Mouse (Mus musculus) forebrain, embryonic 11.5 days (tissue): ENCODE results near the gene Mafg. TPM values are rescaled to one million over a fixed set of nuclear protein-coding genes. Genes with fewer than 3 reads are reported as not detected.

Source experiments
- ATAC-seq: fragments of 200-750 bp; cut with Nextera tagmentation; replicated peaks from 2 replicates; pipeline ENCODE4 v1.8.0; 2017; ENCODE audit warnings: moderate TSS enrichment; ENCODE audit not compliant: low FRiP score
- DNase-seq: peaks from one replicate; pipeline ENCODE4 v3.0.0-alpha.2; 2017; ENCODE audit warnings: low spot score
- H3K27ac ChIP-seq: fragments of 300-500 bp; sonication (generic); 2 replicates; pipeline ENCODE4 v1.5.1; 2014; ENCODE audit warnings: low read depth, low read length
- H3K27me3 ChIP-seq: fragments of 300-500 bp; sonication (generic); 2 replicates; pipeline ENCODE4 v1.6.1; 2014; ENCODE audit warnings: mild to moderate bottlenecking, low read length, mixed read lengths; ENCODE audit not compliant: control insufficient read depth, insufficient read depth
- H3K36me3 ChIP-seq: fragments of 300-500 bp; sonication (generic); 2 replicates; pipeline ENCODE4 v1.6.1; 2014; ENCODE audit warnings: mild to moderate bottlenecking, low read length, moderate library complexity, mixed read lengths; ENCODE audit not compliant: control insufficient read depth, insufficient read depth
- H3K4me1 ChIP-seq: fragments of 300-500 bp; sonication (generic); replicated peaks from 2 replicates; pipeline ENCODE4 v1.6.1; 2014; ENCODE audit warnings: low read length, mixed read lengths; ENCODE audit not compliant: control insufficient read depth, insufficient read depth
- H3K4me2 ChIP-seq: fragments of 300-500 bp; sonication (generic); 2 replicates; pipeline ENCODE4 v1.6.1; 2014; ENCODE audit warnings: low read depth, mild to moderate bottlenecking, low read length, moderate library complexity, mixed read lengths; ENCODE audit not compliant: severe bottlenecking
- H3K4me3 ChIP-seq: fragments of 300-500 bp; sonication (generic); 2 replicates; pipeline ENCODE4 v1.5.1; 2014; ENCODE audit warnings: low read depth, low read length
- H3K9ac ChIP-seq: fragments of 300-500 bp; sonication (generic); 2 replicates; pipeline ENCODE4 v1.6.1; 2014; ENCODE audit warnings: low read length
- H3K9me3 ChIP-seq: fragments of 300-500 bp; sonication (generic); 2 replicates; pipeline ENCODE4 v1.6.1; 2016; ENCODE audit warnings: low read length, mixed read lengths; ENCODE audit not compliant: control insufficient read depth
- WGBS: fragments of 180-500 bp; shearing (Covaris S2); extraction: QIAGEN DNeasy Blood & Tissue Kit; methylation state at CpG from one replicate; pipeline ENCODE4 v1.1.7; 2014; 5-methylcytosine and 5-hydroxymethylcytosine counted together
- microRNA-seq: library from miRNA; unstranded; fragments of <30 nt; microRNA quantifications from one replicate; pipeline ENCODE4, GENCODE M21; 2016; ENCODE audit not compliant: insufficient number of aligned reads
- polyA plus RNA-seq: library from polyadenylated mRNA; unstranded; fragments of >200 nt; fragmentation: Nextera tagmentation; extraction: Ambion mirVana; gene quantifications from 2 replicates; pipeline ENCODE4 v1.2.1, GENCODE M21; 2014

Gene Mafg
- polyA plus RNA-seq, 1 experiment from 2014 or later = 25.5 TPM

- H3K9ac ChIP-seq = no peak overlapping the region
- H3K36me3 ChIP-seq = peaks cover 16% of the 10 kb centered on the region
- ATAC-seq = no peak
- H3K27ac ChIP-seq = no peak overlapping the region
- H3K4me2 ChIP-seq = no peak overlapping the region
- H3K27me3 ChIP-seq = no peaks in the 10 kb centered on the region
- no peaks in the 10 kb centered on the region for H3K9me3 ChIP-seq
- DNase-seq = no peak
- H3K4me1 ChIP-seq = peaks cover 13% of the 10 kb centered on the region
- 78% methylated on average over 7 of the region's 7 CpGs for WGBS
- no peak overlapping the region for H3K4me3 ChIP-seq
These were observed 56.0 kb downstream of the Mafg start for GRCm38 (mm10) chr11:120577211-120578023.

- ATAC-seq (no peak), DNase-seq (no peak)
- no peaks in the 10 kb centered on the region for H3K27me3 ChIP-seq
- no peak overlapping the region for H3K4me3 ChIP-seq
- H3K4me1 ChIP-seq = peaks cover 14% of the 10 kb centered on the region
- no peaks in the 10 kb centered on the region for H3K9me3 ChIP-seq
- no peak overlapping the region; the same call in 1 of the 2 replicates for H3K4me2 ChIP-seq
- WGBS = 85% methylated on average over 3 of the region's 3 CpGs
- no peak overlapping the region for H3K9ac ChIP-seq
- H3K27ac ChIP-seq = no peak overlapping the region
- peaks cover 16% of the 10 kb centered on the region for H3K36me3 ChIP-seq
These were observed 56.9 kb downstream of the Mafg start for GRCm38 (mm10) chr11:120576365-120576981.

GRCm38 (mm10) chr11:120575940-120576339 is 57.5 kb downstream of the Mafg start:
- Histone ChIP-seq H3K4me3 (no peak overlapping the region), H3K27me3 (no peaks in the 10 kb centered on the region), H3K27ac (no peak overlapping the region), H3K4me1 (peaks cover 18% of the 10 kb centered on the region), H3K9ac (no peak overlapping the region), H3K36me3 (peaks cover 16% of the 10 kb centered on the region), H3K9me3 (no peaks in the 10 kb centered on the region), H3K4me2 (no peak overlapping the region)
- DNase-seq (no peak), ATAC-seq (no peak)

Small RNA genes lying within 50 kb of the gene (microRNA-seq; reads per million reads assigned to microRNA genes)
- 5.0 reads per million for gene Mir6936

Other genes with a start within 250 kb of the Mafg start
- gene Nploc4, start 195.9 kb downstream of the Mafg start, polyA plus RNA-seq = 52.4 and 56.4 TPM in 2 replicates
- 0.19 TPM in 1 of 2 replicates, not detected in the other for gene Tspan10, start 191.0 kb downstream of the Mafg start, polyA plus RNA-seq
- gene Pde6g, start 180.1 kb downstream of the Mafg start, polyA plus RNA-seq = 0.21 and 0.59 TPM in 2 replicates
- gene Oxld1, start 175.5 kb downstream of the Mafg start, polyA plus RNA-seq = 11.3 and 11.6 TPM in 2 replicates
- gene Ccdc137, start 175.5 kb downstream of the Mafg start, polyA plus RNA-seq = 30.3 and 33.8 TPM in 2 replicates
- gene Arl16, start 166.0 kb downstream of the Mafg start, polyA plus RNA-seq = 50.1 and 54.2 TPM in 2 replicates
- gene Mrpl12, start 149.0 kb downstream of the Mafg start, polyA plus RNA-seq = 152 and 160 TPM in 2 replicates
- gene Slc25a10, start 141.8 kb downstream of the Mafg start, polyA plus RNA-seq = 50.9 and 57.5 TPM in 2 replicates
- 0.35 TPM in 1 of 2 replicates, not detected in the other for gene Gcgr, start 102.9 kb downstream of the Mafg start, polyA plus RNA-seq
- 213 and 247 TPM in 2 replicates for gene Mcrip1, start 83.9 kb downstream of the Mafg start, polyA plus RNA-seq
- gene Ppp1r27, start 82.5 kb downstream of the Mafg start, polyA plus RNA-seq = not detected in 2 replicates
- gene P4hb, start 60.3 kb downstream of the Mafg start, polyA plus RNA-seq = 439 and 476 TPM in 2 replicates
- gene Arhgdia, start 52.0 kb downstream of the Mafg start, polyA plus RNA-seq = 621 and 667 TPM in 2 replicates
- 808 and 816 TPM in 2 replicates for gene Alyref, start 35.2 kb downstream of the Mafg start, polyA plus RNA-seq
- gene Anapc11, start 35.2 kb downstream of the Mafg start, polyA plus RNA-seq = 200 and 217 TPM in 2 replicates
- gene Npb, start 25.1 kb downstream of the Mafg start, polyA plus RNA-seq = not detected in 2 replicates
- gene Pcyt2, start 15.7 kb downstream of the Mafg start, polyA plus RNA-seq = 126 and 134 TPM in 2 replicates
- gene Sirt7, start 8.4 kb downstream of the Mafg start, polyA plus RNA-seq = 37.8 and 41.1 TPM in 2 replicates
- 33.7 and 36.9 TPM in 2 replicates for gene Pycr1, start 10.2 kb upstream of the Mafg start, polyA plus RNA-seq
- gene Myadml2, start 14.6 kb upstream of the Mafg start, polyA plus RNA-seq = 0.51 TPM in 1 of 2 replicates, not detected in the other
- 0.61 and 1.3 TPM in 2 replicates for gene Notum, start 27.6 kb upstream of the Mafg start, polyA plus RNA-seq
- 129 and 133 TPM in 2 replicates for gene Aspscr1, start 39.4 kb upstream of the Mafg start, polyA plus RNA-seq
- gene Cenpx, start 80.1 kb upstream of the Mafg start, polyA plus RNA-seq = 121 and 130 TPM in 2 replicates
- 53.3 and 54.4 TPM in 2 replicates for gene Lrrc45, start 80.3 kb upstream of the Mafg start, polyA plus RNA-seq
- gene Rac3, start 87.9 kb upstream of the Mafg start, polyA plus RNA-seq = 7.5 and 10.6 TPM in 2 replicates
- gene Dcxr, start 93.7 kb upstream of the Mafg start, polyA plus RNA-seq = 10.8 and 11.8 TPM in 2 replicates
- 1.8 TPM in 1 of 2 replicates, not detected in the other for gene Cbr2, start 98.5 kb upstream of the Mafg start, polyA plus RNA-seq
- 7.6 and 8.3 TPM in 2 replicates for gene Hmga1b, start 129.2 kb upstream of the Mafg start, polyA plus RNA-seq
- gene Rfng, start 150.6 kb upstream of the Mafg start, polyA plus RNA-seq = 45.4 and 48.3 TPM in 2 replicates
- gene Gps1, start 150.7 kb upstream of the Mafg start, polyA plus RNA-seq = 271 and 304 TPM in 2 replicates
- 71.7 and 80.3 TPM in 2 replicates for gene Dus1l, start 162.8 kb upstream of the Mafg start, polyA plus RNA-seq
- gene Fasn, start 190.9 kb upstream of the Mafg start, polyA plus RNA-seq = 139 and 140 TPM in 2 replicates